Mouse (Mus musculus): ENCODE data around the gene Kcnj2. TPM values are rescaled to one million over a fixed set of nuclear protein-coding genes. Genes with fewer than 3 reads are reported as not detected.
A peak's percentile ranks its signal among the peaks of the same experiment; 100 is the strongest.

Gene Kcnj2
- total and polyA plus RNA-seq, 2 experiments from 2014 or later = 0.44 to 4.6 TPM

GRCm38 (mm10) chr11:111101620-111102176 lies 35.7 kb downstream of the Kcnj2 start:
- Histone ChIP-seq H3K9me3 (ENCODE audit: low read length) (no peaks in the 10 kb centered on the region), H3K4me2 (ENCODE audit: low read depth, low read length) (no peak overlapping the region), H3K9ac (replicated peaks; ENCODE audit: low read length) (no peak overlapping the region), H3K4me1 (ENCODE audit: insufficient read depth, low read length) (no peaks in the 10 kb centered on the region), H3K36me3 (ENCODE audit: insufficient read depth, low read length) (no peaks in the 10 kb centered on the region), H3K27ac (no peak overlapping the region), H3K27me3 (ENCODE audit: insufficient read depth, low read length) (no peaks in the 10 kb centered on the region), H3K4me3 (ENCODE audit: low read length) (no peak overlapping the region)
- no peak for TF ChIP-seq CTCF (IDR thresholded peaks at IDR 0.05; ENCODE audit: low read depth)
- ATAC-seq (no peak), DNase-seq (ENCODE audit: low spot score) (no peak)
- 86% methylated on average over 9 of the region's 9 CpGs for WGBS

DNA sequence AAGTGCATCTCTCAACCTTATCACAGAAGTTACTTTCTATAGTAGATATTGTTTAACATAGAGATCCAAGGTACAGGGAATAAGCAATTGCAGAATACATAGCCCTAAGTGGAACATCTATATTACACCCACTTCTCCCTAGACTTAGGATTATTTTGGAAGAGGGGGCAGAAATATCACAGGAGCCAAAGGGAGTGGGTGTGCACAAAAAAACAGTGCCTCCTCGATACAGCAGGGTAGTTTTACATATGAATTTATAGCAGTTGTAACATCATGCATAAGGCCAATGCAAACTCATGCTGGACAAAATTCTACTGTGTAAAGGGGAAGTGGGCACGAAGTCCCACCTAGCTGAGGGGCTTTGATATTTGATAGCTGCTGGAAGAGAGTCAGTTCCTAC lies 38.5 kb downstream of the Kcnj2 start:
- Histone ChIP-seq H3K4me2 (ENCODE audit: low read depth, low read length) (no peak overlapping the region), H3K9me3 (ENCODE audit: low read length) (no peaks in the 10 kb centered on the region), H3K27me3 (ENCODE audit: insufficient read depth, low read length) (no peaks in the 10 kb centered on the region), H3K9ac (replicated peaks; ENCODE audit: low read length) (no peak overlapping the region), H3K4me1 (ENCODE audit: insufficient read depth, low read length) (no peaks in the 10 kb centered on the region), H3K4me3 (ENCODE audit: low read length) (no peak overlapping the region), H3K27ac (no peak overlapping the region), H3K36me3 (ENCODE audit: insufficient read depth, low read length) (no peaks in the 10 kb centered on the region)
- 83% methylated on average over 2 of the region's 2 CpGs for WGBS
- DNase-seq (ENCODE audit: low spot score) (no peak), ATAC-seq (no peak)
- TF ChIP-seq CTCF (IDR thresholded peaks at IDR 0.05; ENCODE audit: low read depth) = no peak

- no peak for TF ChIP-seq CTCF (IDR thresholded peaks at IDR 0.05; ENCODE audit: low read depth)
- no peak overlapping the region for H3K4me2 ChIP-seq (ENCODE audit: low read depth, low read length)
- H3K36me3 ChIP-seq (ENCODE audit: insufficient read depth, low read length) = no peaks in the 10 kb centered on the region
- no peaks in the 10 kb centered on the region for H3K9me3 ChIP-seq (ENCODE audit: low read length)
- H3K27ac ChIP-seq = no peak overlapping the region
- H3K4me1 ChIP-seq (ENCODE audit: insufficient read depth, low read length) = no peaks in the 10 kb centered on the region
- no peak overlapping the region for H3K9ac ChIP-seq (replicated peaks; ENCODE audit: low read length)
- no peaks in the 10 kb centered on the region for H3K27me3 ChIP-seq (ENCODE audit: insufficient read depth, low read length)
- no peak overlapping the region for H3K4me3 ChIP-seq (ENCODE audit: low read length)
- no peak for DNase-seq (ENCODE audit: low spot score)
- no peak for ATAC-seq
- 53% methylated on average over 9 of the region's 9 CpGs for WGBS
Observed at GRCm38 (mm10) chr11:111108130-111108529, 42.2 kb downstream of the Kcnj2 start.

GRCm38 (mm10) chr11:111121514-111121913 lies 55.5 kb downstream of the Kcnj2 start:
- no peak for ATAC-seq
- Histone ChIP-seq H3K9me3 (ENCODE audit: low read length) (no peaks in the 10 kb centered on the region), H3K9ac (replicated peaks; ENCODE audit: low read length) (no peak overlapping the region), H3K27ac (no peak overlapping the region), H3K4me2 (ENCODE audit: low read depth, low read length) (0 out of 2 replicates have a peak overlapping the region, but pooled peaks have one; percentile 2), H3K4me1 (ENCODE audit: insufficient read depth, low read length) (no peaks in the 10 kb centered on the region), H3K27me3 (ENCODE audit: insufficient read depth, low read length) (no peaks in the 10 kb centered on the region), H3K4me3 (ENCODE audit: low read length) (no peak overlapping the region), H3K36me3 (ENCODE audit: insufficient read depth, low read length) (no peaks in the 10 kb centered on the region)
- 36% methylated on average over 9 of the region's 9 CpGs for WGBS
- no peak for TF ChIP-seq CTCF (IDR thresholded peaks at IDR 0.05; ENCODE audit: low read depth)
- DNase-seq (ENCODE audit: low spot score) = peak; percentile 9

DNA sequence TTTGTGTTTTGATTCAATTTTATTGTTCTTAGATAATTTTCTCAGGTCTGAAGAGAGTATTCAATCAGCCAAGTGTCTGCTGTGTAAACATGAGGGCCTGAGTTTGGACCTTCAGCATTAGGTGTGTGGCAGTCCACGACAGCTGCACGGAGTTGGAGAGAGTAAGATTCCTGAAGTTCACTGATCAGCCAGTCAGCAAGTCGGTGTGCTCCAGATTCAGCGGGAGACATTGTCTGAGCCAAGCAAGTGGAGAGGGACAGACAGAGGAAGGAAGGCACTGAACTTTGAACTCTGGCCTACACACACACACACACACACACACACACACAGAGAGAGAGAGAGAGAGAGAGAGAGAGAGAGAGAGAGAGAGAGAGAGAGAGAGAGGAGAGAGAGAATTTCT lies 57.4 kb downstream of the Kcnj2 start:
- 43% methylated on average over 4 of the region's 4 CpGs for WGBS
- Histone ChIP-seq H3K27ac (no peak overlapping the region), H3K4me1 (ENCODE audit: insufficient read depth, low read length) (no peaks in the 10 kb centered on the region), H3K9ac (replicated peaks; ENCODE audit: low read length) (no peak overlapping the region), H3K4me2 (ENCODE audit: low read depth, low read length) (no peak overlapping the region), H3K36me3 (ENCODE audit: insufficient read depth, low read length) (no peaks in the 10 kb centered on the region), H3K27me3 (ENCODE audit: insufficient read depth, low read length) (no peaks in the 10 kb centered on the region), H3K9me3 (ENCODE audit: low read length) (no peaks in the 10 kb centered on the region), H3K4me3 (ENCODE audit: low read length) (no peak overlapping the region)
- no peak for TF ChIP-seq CTCF (IDR thresholded peaks at IDR 0.05; ENCODE audit: low read depth)
- ATAC-seq (no peak), DNase-seq (ENCODE audit: low spot score) (no peak)

GRCm38 (mm10) chr11:111125963-111126362 lies 60.0 kb downstream of the Kcnj2 start:
- Histone ChIP-seq H3K4me3 (ENCODE audit: low read length) (no peak overlapping the region), H3K4me1 (ENCODE audit: insufficient read depth, low read length) (no peaks in the 10 kb centered on the region), H3K9me3 (ENCODE audit: low read length) (no peaks in the 10 kb centered on the region), H3K27ac (no peak overlapping the region), H3K4me2 (ENCODE audit: low read depth, low read length) (no peak overlapping the region), H3K9ac (replicated peaks; ENCODE audit: low read length) (no peak overlapping the region), H3K36me3 (ENCODE audit: insufficient read depth, low read length) (no peaks in the 10 kb centered on the region), H3K27me3 (ENCODE audit: insufficient read depth, low read length) (no peaks in the 10 kb centered on the region)
- WGBS = 95% methylated on average over 5 of the region's 5 CpGs
- TF ChIP-seq CTCF (IDR thresholded peaks at IDR 0.05; ENCODE audit: low read depth) = no peak
- ATAC-seq (no peak), DNase-seq (ENCODE audit: low spot score) (no peak)

Other genes starting within 250 kb of the Kcnj2 start
- 9.4 and 11.1 TPM in 2 replicates for gene Kcnj16, start 98.1 kb upstream of the Kcnj2 start, total RNA-seq (2014; rRNA removed)
- gene Kcnj16, start 98.1 kb upstream of the Kcnj2 start, polyA plus RNA-seq (2015; fragmentation: Nextera tagmentation; extraction: Ambion mirVana) = 5.2 and 5.8 TPM in 2 replicates